Mouse (Mus musculus): ENCODE measurements around the gene Six1.

Six1 gene

GRCm38 (mm10) chr12:73049520-73050225 is 4.0 kb downstream of the Six1 start:
- no peak for DNase-seq

- DNase-seq, result no peak
These were observed 5.2 kb downstream of the Six1 start for GRCm38 (mm10) chr12:73048537-73048936.

- DNase-seq, result no peak
These were observed 6.1 kb downstream of the Six1 start for GRCm38 (mm10) chr12:73047576-73047975.

- peak; percentile 69 for DNase-seq
These were observed 7.0 kb downstream of the Six1 start for GRCm38 (mm10) chr12:73046607-73047180.

GRCm38 (mm10) chr12:73045724-73046606 is 7.7 kb downstream of the Six1 start:
- DNase-seq, result no peak

- DNase-seq, result no peak
These were observed 8.5 kb downstream of the Six1 start for GRCm38 (mm10) chr12:73045046-73045723.

- DNase-seq, result no peak
These were observed 9.3 kb downstream of the Six1 start for GRCm38 (mm10) chr12:73044221-73045045.

GRCm38 (mm10) chr12:73043396-73044167 is 10.1 kb downstream of the Six1 start:
- DNase-seq, result no peak

- DNase-seq, result no peak
These were observed 10.8 kb downstream of the Six1 start for GRCm38 (mm10) chr12:73042903-73043302.

GRCm38 (mm10) chr12:73042406-73042805 is 11.3 kb downstream of the Six1 start:
- no peak for DNase-seq

- DNase-seq, result no peak
These were observed 12.4 kb downstream of the Six1 start for GRCm38 (mm10) chr12:73041256-73041630.

- DNase-seq, result no peak
These were observed 13.0 kb downstream of the Six1 start for GRCm38 (mm10) chr12:73040563-73041255.

GRCm38 (mm10) chr12:73039939-73040562 is 13.6 kb downstream of the Six1 start:
- no peak for DNase-seq

- no peak for DNase-seq
These were observed 14.4 kb downstream of the Six1 start for GRCm38 (mm10) chr12:73038992-73039938.

- DNase-seq, result no peak
These were observed 15.2 kb downstream of the Six1 start for GRCm38 (mm10) chr12:73038441-73038991.

- DNase-seq, result no peak
These were observed 16.1 kb downstream of the Six1 start for GRCm38 (mm10) chr12:73037385-73038160.

- no peak for DNase-seq
These were observed 18.5 kb downstream of the Six1 start for GRCm38 (mm10) chr12:73034901-73035895.

Data from liver (tissue).